Mouse (Mus musculus): Measurements from ENCODE around the gene Tchhl1. TPM values are rescaled to one million over a fixed set of nuclear protein-coding genes. Genes with fewer than 3 reads are reported as not detected.
A peak's percentile ranks its signal among the peaks of the same experiment; 100 is the strongest.

The Tchhl1 gene
- polyA plus RNA-seq, 1 experiment from 2014 or later, result not detected

DNA sequence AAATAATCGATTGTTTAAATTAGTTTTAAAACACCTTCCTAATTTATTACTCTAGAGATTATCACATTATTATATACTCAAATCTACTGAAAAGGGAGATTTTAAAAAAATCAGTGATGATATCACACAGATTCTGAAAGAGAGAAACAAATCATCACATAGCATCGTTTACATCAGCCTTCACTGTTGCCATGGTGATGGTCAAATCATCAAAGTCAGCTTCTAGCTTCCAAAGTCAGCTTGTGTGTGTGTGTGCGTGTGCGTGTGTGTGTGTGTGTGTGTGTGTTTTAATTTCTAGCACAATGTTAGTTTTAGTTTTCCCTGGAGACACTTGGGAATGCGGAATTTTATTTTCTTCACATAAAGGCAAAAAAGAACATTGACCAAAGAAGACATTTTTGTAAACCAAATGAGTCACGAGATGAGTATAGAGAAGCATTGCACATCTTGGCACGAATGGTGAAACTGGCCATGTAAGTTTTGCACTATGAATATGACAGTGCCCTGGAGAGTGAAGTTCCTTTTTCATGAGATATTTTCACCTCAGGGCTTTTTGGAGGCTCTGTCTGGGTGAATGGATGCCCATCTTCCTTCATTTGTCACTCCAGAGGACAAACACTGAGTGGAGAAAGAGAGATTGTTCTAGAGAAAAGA lies 36.1 kb downstream of the Tchhl1 start:
- no peak for DNase-seq (ENCODE audit: low spot score)

- peak; percentile 92 for DNase-seq (ENCODE audit: low spot score)
These were observed 37.7 kb downstream of the Tchhl1 start for GRCm38 (mm10) chr3:93505960-93506863.

GRCm38 (mm10) chr3:93506881-93507325 lies 38.3 kb downstream of the Tchhl1 start:
- no peak for DNase-seq (ENCODE audit: low spot score)

- no peak for DNase-seq (ENCODE audit: low spot score)
These were observed 40.7 kb downstream of the Tchhl1 start for GRCm38 (mm10) chr3:93509301-93509700.

DNA sequence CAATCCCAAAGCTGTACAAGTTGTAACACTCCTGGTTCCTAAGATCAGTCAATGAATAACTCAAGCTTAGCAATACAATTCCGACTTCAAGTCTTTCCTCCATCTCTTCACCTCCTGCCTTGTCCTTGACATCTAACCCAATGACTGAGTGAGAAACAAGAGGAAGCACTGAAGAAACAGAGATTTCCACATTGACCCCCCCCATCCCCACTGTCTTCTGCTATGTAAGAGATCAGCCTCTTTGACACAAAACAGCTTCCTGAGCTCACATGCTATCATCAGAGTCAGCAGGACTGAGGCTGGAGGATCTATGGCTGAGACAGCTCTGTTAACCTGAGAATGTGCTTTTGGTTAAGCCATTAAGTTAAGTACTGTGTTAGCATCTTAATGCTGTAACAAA lies 42.5 kb downstream of the Tchhl1 start:
- DNase-seq (ENCODE audit: low spot score), result no peak

DNA sequence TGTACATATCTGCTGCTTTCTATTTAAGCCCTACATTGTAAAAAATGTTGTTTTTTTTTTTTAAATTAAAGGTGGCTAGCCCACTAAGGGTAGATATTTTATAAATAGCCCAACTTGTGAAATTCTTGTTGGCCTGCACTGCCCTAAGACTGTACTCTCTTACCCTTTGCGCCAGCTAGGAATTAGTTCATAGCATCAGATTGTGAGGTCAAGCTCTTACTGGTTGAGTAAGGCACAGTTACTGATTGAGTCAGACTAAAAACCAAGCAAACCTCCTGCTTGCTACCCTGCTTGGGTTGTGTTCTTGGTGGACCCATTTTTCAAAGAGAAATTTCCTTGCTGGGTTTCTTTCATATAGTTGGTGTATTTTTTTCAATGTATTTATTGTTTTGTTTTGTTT lies 43.2 kb downstream of the Tchhl1 start:
- DNase-seq (ENCODE audit: low spot score), result no peak

DNA sequence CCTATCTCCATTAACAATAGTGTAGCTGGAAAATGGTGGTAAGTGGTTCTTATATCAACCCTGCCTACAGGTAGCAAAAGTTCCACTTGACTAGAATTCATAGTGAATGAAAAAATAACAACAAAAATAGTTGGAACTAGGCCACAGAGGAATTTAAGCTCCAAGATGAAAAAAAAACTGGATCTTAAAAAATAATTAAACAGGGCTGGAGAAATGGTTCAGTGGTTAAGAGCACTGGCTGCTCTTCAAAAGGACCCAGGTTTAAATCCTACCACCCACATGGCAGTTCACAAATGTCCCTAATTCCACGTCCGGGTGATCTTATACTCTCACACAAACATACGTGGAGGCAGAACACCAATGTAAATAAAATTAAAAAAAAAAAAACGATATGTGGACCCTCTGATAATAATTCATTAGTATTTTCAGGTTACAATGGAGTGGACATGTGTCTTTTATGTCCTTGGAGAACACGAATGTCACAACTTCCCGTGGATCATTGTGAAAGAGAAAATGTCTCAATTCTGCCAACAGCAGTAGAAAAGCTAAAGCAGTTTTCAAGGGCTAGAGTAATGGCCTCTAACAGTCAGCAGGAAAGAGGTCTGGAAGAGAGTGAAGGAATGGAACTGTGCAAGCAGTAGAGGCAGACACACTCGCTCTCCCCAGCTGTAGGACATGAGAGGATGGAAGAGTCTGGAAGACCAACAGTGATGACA lies 44.0 kb downstream of the Tchhl1 start:
- DNase-seq (ENCODE audit: low spot score), result no peak

- DNase-seq (ENCODE audit: low spot score), result peak; percentile 32
These were observed 46.1 kb downstream of the Tchhl1 start for GRCm38 (mm10) chr3:93514628-93515027.

DNA sequence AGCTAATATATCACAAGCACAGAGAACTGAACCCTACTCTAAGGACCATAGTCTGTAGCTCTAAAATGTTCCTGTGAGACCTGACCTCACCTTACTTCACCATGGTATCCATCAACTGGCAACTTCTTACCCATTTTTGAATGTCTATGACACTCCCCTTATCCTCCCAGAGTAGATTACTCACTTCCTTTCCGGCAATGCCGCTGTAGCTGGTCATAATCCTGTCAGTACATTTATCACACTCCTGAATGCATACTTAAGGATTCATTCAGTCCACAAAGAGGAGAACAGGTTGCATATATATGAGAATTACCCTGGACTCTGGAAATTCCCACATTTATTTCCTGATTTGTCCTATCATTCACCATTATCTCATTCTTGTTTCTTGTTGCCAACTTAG lies 48.8 kb downstream of the Tchhl1 start:
- DNase-seq (ENCODE audit: low spot score), result no peak

GRCm38 (mm10) chr3:93519856-93520329 lies 51.3 kb downstream of the Tchhl1 start:
- no peak for DNase-seq (ENCODE audit: low spot score)

DNA sequence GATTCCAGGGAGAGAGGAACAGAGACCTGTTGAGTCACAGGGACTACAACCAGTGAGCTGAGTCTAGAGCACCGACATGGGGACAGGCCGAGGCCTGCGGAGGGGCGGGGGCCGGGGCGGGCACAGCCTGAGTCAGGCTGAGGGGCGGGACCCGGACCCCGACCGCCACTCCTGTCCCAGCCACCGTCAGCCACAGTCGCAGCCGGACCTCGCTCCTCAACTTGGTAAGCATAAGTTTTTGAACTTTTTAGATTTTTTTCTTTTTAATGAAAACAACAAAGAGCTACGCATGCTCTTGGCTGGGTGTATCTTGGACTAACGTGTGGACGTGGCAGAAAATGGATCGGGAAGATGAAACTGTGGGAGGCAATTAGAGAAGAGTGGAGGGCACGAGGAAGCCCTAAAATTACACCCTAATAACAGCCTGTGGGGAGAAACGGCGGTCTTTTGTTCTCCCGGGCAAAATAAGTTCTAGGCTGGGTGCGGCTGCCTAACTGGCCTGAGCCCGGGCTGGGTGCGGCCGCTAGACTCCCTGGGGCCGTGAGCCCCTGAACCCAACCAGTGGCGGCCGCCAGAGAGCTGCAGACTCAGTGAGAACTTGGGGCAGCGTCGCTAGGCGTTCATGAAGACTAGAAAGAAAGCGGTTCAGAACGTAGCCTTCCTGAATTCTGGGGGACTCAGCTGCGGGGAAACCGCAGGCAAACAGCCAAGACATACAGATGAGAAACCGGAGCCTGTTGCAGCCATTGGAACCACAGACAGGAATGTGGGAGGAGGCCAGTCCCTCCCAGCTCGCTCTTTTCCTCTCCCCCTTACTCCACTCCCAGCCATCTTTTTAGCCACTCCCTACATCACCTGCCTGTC lies 52.0 kb downstream of the Tchhl1 start, which contains the start of gene S100a11:
S100a11 (plus strand) TSS at position 159 of the 864 bp plus-strand sequence.
- DNase-seq (ENCODE audit: low spot score), result peak; percentile 40

Small RNA genes lying within 50 kb of the gene (microRNA-seq; reads per million reads assigned to microRNA genes)
- not detected for gene Gm22752 (ENCODE audit: borderline number of aligned reads)

Other genes with a start within 250 kb of the Tchhl1 start
- 0.58 and 0.70 TPM in 2 replicates for gene Flg, start 195.2 kb upstream of the Tchhl1 start, polyA plus RNA-seq (2015; fragmentation: Nextera tagmentation; extraction: Ambion mirVana)
- gene Hrnr, start 149.0 kb upstream of the Tchhl1 start, polyA plus RNA-seq (2015; fragmentation: Nextera tagmentation; extraction: Ambion mirVana), result 0.05 TPM in 2 replicates
- gene Rptn, start 75.1 kb upstream of the Tchhl1 start, polyA plus RNA-seq (2015; fragmentation: Nextera tagmentation; extraction: Ambion mirVana), result 0.53 and 0.54 TPM in 2 replicates
- 0.98 and 1.0 TPM in 2 replicates for gene Tchh, start 26.4 kb upstream of the Tchhl1 start, polyA plus RNA-seq (2015; fragmentation: Nextera tagmentation; extraction: Ambion mirVana)
- gene S100a11, start 51.7 kb downstream of the Tchhl1 start, polyA plus RNA-seq (2015; fragmentation: Nextera tagmentation; extraction: Ambion mirVana), result 1,245 and 1,274 TPM in 2 replicates
- gene S100a10, start 86.3 kb downstream of the Tchhl1 start, polyA plus RNA-seq (2015; fragmentation: Nextera tagmentation; extraction: Ambion mirVana), result 485 and 530 TPM in 2 replicates
- gene Tdpoz2, start 183.9 kb downstream of the Tchhl1 start, polyA plus RNA-seq (2015; fragmentation: Nextera tagmentation; extraction: Ambion mirVana), result 0.10 TPM in 1 of 2 replicates, not detected in the other
- gene Tdpoz1, start 207.6 kb downstream of the Tchhl1 start, polyA plus RNA-seq (2015; fragmentation: Nextera tagmentation; extraction: Ambion mirVana), result not detected in 2 replicates
- gene Gm37596, start 224.3 kb downstream of the Tchhl1 start, polyA plus RNA-seq (2015; fragmentation: Nextera tagmentation; extraction: Ambion mirVana), result not detected in 2 replicates

Measured in thymus, postnatal 0 days (tissue).